Mouse (Mus musculus): Measurements from ENCODE around the gene Tmc5.

DNA sequence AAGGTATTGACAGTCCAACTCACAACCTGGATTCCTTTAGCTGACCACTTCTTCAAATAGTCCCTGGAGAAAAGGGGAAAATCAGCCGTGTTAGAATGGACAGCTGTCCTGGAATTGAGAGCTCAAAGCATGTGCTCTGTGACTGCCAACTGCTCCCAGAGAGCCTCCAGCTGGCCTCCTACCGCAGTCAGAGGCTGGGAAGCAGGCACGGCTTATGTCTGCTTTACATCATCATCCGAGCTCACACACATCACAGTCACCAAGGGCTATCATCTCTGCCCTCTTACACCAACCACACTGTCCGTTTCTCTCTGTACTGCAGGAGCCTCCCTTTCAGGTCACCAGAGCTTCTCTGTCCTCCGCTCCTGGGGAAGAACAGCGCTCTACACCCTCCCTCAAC is 92.0 kb downstream of the Tmc5 start:
- no peak for TF ChIP-seq HCFC1 (IDR thresholded peaks at IDR 0.05; ENCODE audit: borderline replicate concordance, insufficient read depth, low read length)
- no peak for TF ChIP-seq MAFK (IDR thresholded peaks at IDR 0.05; ENCODE audit: insufficient read depth, low read depth, low read length)
- TF ChIP-seq ZNF384 (IDR thresholded peaks at IDR 0.05; ENCODE audit: low read depth, low read length), result no peak
